Mouse (Mus musculus) neural tube, embryonic 14.5 days (tissue): Measurements from ENCODE around the gene Furin. TPM values are rescaled to one million over a fixed set of nuclear protein-coding genes. Genes with fewer than 3 reads are reported as not detected.

Experiments
- ATAC-seq: fragments of 200-750 bp; cut with Nextera tagmentation; 2 replicates; pipeline ENCODE4 v1.8.0; 2017; ENCODE audit warnings: low read depth, mild to moderate bottlenecking, moderate TSS enrichment, moderate library complexity
- H3K27ac ChIP-seq: fragments of 300-500 bp; sonication (generic); 2 replicates; pipeline ENCODE4 v1.5.1; 2014; ENCODE audit warnings: low read depth, mild to moderate bottlenecking, control low read depth, low read length, moderate library complexity, mixed read lengths
- H3K27me3 ChIP-seq: fragments of 300-500 bp; sonication (generic); 2 replicates; pipeline ENCODE4 v1.6.1; 2014; ENCODE audit warnings: low read length; ENCODE audit not compliant: control insufficient read depth, insufficient read depth
- H3K36me3 ChIP-seq: fragments of 300-500 bp; sonication (generic); 2 replicates; pipeline ENCODE4 v1.6.1; 2014; ENCODE audit warnings: low read length, mixed read lengths; ENCODE audit not compliant: control insufficient read depth, insufficient read depth
- H3K4me1 ChIP-seq: fragments of 300-500 bp; sonication (generic); 2 replicates; pipeline ENCODE4 v1.6.1; 2014; ENCODE audit warnings: low read length; ENCODE audit not compliant: control insufficient read depth, insufficient read depth
- H3K4me2 ChIP-seq: fragments of 300-500 bp; sonication (generic); 2 replicates; pipeline ENCODE4 v1.6.1; 2014; ENCODE audit warnings: mild to moderate bottlenecking, low read depth, low read length, control low read depth
- H3K4me3 ChIP-seq: fragments of 300-500 bp; sonication (generic); 2 replicates; pipeline ENCODE4 v1.5.1; 2014; ENCODE audit warnings: low read depth, low read length, control low read depth, mixed read lengths
- H3K9ac ChIP-seq: fragments of 300-500 bp; sonication (generic); replicated peaks from 2 replicates; pipeline ENCODE4 v1.6.1; 2014; ENCODE audit warnings: low read depth, mild to moderate bottlenecking, control low read depth, low read length, mixed read lengths
- H3K9me3 ChIP-seq: fragments of 300-500 bp; sonication (generic); 2 replicates; pipeline ENCODE4 v1.6.1; 2016; ENCODE audit warnings: low read length; ENCODE audit not compliant: control insufficient read depth
- WGBS: fragments of 180-500 bp; shearing (Covaris S2); extraction: QIAGEN DNeasy Blood & Tissue Kit; methylation state at CpG from one replicate; pipeline ENCODE4 v1.1.7; 2014; 5-methylcytosine and 5-hydroxymethylcytosine counted together
- polyA plus RNA-seq: library from polyadenylated mRNA; unstranded; fragments of >200 nt; fragmentation: Nextera tagmentation; extraction: Ambion mirVana; gene quantifications from 2 replicates; pipeline ENCODE4 v1.2.1, GENCODE M21; 2014

Gene Furin
- polyA plus RNA-seq, 1 experiment from 2014 or later = 5.3 TPM

GRCm38 (mm10) chr7:80386235-80386930 lies 18.9 kb downstream of the Furin start:
- peak; percentile 65 for ATAC-seq
- Histone ChIP-seq H3K36me3 (peaks cover 15% of the 10 kb centered on the region; the same call in 1 of the 2 replicates), H3K4me1 (no peaks in the 10 kb centered on the region), H3K9ac (no peak overlapping the region), H3K27me3 (no peaks in the 10 kb centered on the region), H3K4me3 (no peak overlapping the region), H3K9me3 (no peaks in the 10 kb centered on the region), H3K27ac (no peak overlapping the region), H3K4me2 (no peak overlapping the region)
- 40% methylated on average over 18 of the region's 18 CpGs for WGBS

DNA sequence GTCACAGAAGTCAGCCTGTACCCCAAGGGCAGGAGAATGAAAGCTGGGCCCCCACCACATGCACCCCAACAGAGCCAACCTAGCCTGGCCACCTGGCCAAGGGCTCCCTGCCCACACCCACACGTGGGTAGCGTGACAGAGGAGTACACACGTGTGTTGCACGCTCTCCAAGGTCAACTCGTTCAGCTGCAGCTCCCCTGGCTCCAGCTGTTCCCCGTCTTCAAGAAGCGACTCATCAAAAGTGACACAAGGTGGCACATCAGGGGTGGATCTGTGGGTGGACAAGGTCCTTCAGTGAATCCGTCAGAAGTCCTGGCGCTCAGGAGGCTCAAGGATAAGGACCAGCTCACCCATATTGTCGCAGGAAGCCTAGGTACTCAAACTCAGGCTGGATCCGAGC lies 22.3 kb downstream of the Furin start:
- Histone ChIP-seq H3K4me2 (no peak overlapping the region), H3K27ac (no peak overlapping the region), H3K4me1 (no peaks in the 10 kb centered on the region), H3K9me3 (no peaks in the 10 kb centered on the region), H3K36me3 (no peaks in the 10 kb centered on the region), H3K4me3 (no peak overlapping the region), H3K27me3 (no peaks in the 10 kb centered on the region), H3K9ac (no peak overlapping the region)
- no peak for ATAC-seq
- 75% methylated on average over 11 of the region's 11 CpGs for WGBS

- no peaks in the 10 kb centered on the region for H3K36me3 ChIP-seq
- no peak overlapping the region for H3K4me3 ChIP-seq
- no peaks in the 10 kb centered on the region for H3K27me3 ChIP-seq
- H3K4me2 ChIP-seq = no peak overlapping the region
- WGBS = 63% methylated on average over 13 of the region's 13 CpGs
- no peak overlapping the region for H3K9ac ChIP-seq
- no peak for ATAC-seq
- H3K4me1 ChIP-seq = no peaks in the 10 kb centered on the region
- H3K27ac ChIP-seq = no peak overlapping the region
- H3K9me3 ChIP-seq = no peaks in the 10 kb centered on the region
Measured at GRCm38 (mm10) chr7:80379531-80379930, 25.7 kb downstream of the Furin start.

GRCm38 (mm10) chr7:80377471-80377870 lies 27.8 kb downstream of the Furin start:
- no peak overlapping the region for H3K27ac ChIP-seq
- H3K4me3 ChIP-seq = no peak overlapping the region
- ATAC-seq = no peak
- H3K27me3 ChIP-seq = no peaks in the 10 kb centered on the region
- no peak overlapping the region for H3K4me2 ChIP-seq
- no peaks in the 10 kb centered on the region for H3K9me3 ChIP-seq
- no peaks in the 10 kb centered on the region for H3K36me3 ChIP-seq
- no peak overlapping the region for H3K9ac ChIP-seq
- no peaks in the 10 kb centered on the region for H3K4me1 ChIP-seq
- 42% methylated on average over 6 of the region's 6 CpGs for WGBS

GRCm38 (mm10) chr7:80376192-80376591 lies 29.0 kb downstream of the Furin start:
- Histone ChIP-seq H3K27me3 (no peaks in the 10 kb centered on the region), H3K9ac (no peak overlapping the region), H3K4me1 (no peaks in the 10 kb centered on the region), H3K4me3 (no peak overlapping the region), H3K4me2 (no peak overlapping the region), H3K9me3 (no peaks in the 10 kb centered on the region), H3K27ac (no peak overlapping the region), H3K36me3 (no peaks in the 10 kb centered on the region)
- WGBS = 62% methylated on average over 10 of the region's 10 CpGs
- no peak for ATAC-seq

- Histone ChIP-seq H3K36me3 (no peaks in the 10 kb centered on the region), H3K4me1 (no peaks in the 10 kb centered on the region), H3K9me3 (no peaks in the 10 kb centered on the region), H3K9ac (no peak overlapping the region), H3K4me3 (no peak overlapping the region), H3K27me3 (no peaks in the 10 kb centered on the region), H3K4me2 (no peak overlapping the region), H3K27ac (no peak overlapping the region)
- no peak for ATAC-seq
- 76% methylated on average over 9 of the region's 9 CpGs for WGBS
Measured at GRCm38 (mm10) chr7:80375376-80376039, 29.7 kb downstream of the Furin start.

DNA sequence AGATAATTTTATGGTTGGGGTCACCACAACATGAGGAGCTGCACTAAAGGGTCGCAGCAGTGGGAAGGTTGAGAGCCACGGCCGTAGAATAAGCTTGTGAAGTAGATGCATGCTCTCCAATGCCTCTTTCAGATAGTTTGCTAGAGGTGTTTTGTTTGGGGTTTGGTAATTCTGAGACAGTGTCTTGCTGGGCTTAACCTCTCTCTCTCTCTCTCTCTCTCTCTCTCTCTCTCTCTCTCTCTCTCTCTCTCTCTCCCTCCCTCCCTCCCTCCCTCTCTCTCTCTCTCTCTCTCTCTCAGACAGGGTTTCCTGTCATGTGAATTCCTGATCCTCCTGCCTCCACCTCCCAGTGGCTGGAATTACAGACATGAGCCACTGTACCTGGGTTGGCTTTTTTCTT lies 30.5 kb downstream of the Furin start:
- Histone ChIP-seq H3K4me1 (peaks cover 5% of the 10 kb centered on the region; the same call in 1 of the 2 replicates), H3K27ac (no peak overlapping the region), H3K4me2 (no peak overlapping the region), H3K9ac (no peak overlapping the region), H3K27me3 (no peaks in the 10 kb centered on the region), H3K4me3 (no peak overlapping the region), H3K9me3 (no peaks in the 10 kb centered on the region), H3K36me3 (no peaks in the 10 kb centered on the region)
- 84% methylated on average over 3 of the region's 3 CpGs for WGBS
- no peak for ATAC-seq

GRCm38 (mm10) chr7:80374280-80374679 lies 31.0 kb downstream of the Furin start:
- Histone ChIP-seq H3K4me2 (no peak overlapping the region), H3K36me3 (no peaks in the 10 kb centered on the region), H3K4me3 (no peak overlapping the region), H3K27ac (no peak overlapping the region), H3K27me3 (no peaks in the 10 kb centered on the region), H3K9me3 (no peaks in the 10 kb centered on the region), H3K4me1 (peaks cover 10% of the 10 kb centered on the region), H3K9ac (no peak overlapping the region)
- 49% methylated on average over 3 of the region's 3 CpGs for WGBS
- no peak for ATAC-seq

DNA sequence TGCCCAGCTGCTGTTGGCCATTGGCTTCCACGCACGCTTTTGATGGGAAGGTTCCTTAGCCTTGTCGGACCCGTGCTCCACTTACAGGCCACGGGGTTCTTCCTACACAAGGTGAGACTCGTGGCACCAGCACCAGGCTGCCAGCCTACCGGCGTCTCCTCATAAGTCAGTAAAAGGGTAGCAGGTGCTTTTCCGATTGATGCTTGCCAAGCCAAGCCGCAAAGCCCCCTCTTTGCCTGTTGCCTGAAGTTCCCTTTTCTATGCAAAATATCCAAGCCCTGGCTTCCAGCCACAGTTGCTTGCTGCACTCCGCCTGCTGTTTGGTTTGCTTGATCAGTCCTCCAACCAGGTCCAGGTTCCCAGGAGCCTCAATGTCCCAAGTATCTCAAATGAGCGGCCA lies 31.4 kb downstream of the Furin start:
- H3K9ac ChIP-seq = no peak overlapping the region
- 79% methylated on average over 12 of the region's 12 CpGs for WGBS
- H3K36me3 ChIP-seq = no peaks in the 10 kb centered on the region
- H3K4me2 ChIP-seq = no peak overlapping the region
- H3K4me3 ChIP-seq = no peak overlapping the region
- no peaks in the 10 kb centered on the region for H3K9me3 ChIP-seq
- H3K27ac ChIP-seq = no peak overlapping the region
- H3K27me3 ChIP-seq = no peaks in the 10 kb centered on the region
- H3K4me1 ChIP-seq = peaks cover 14% of the 10 kb centered on the region
- ATAC-seq = no peak
